Mouse (Mus musculus): Measurements from ENCODE around the gene Gramd1a. TPM values are rescaled to one million over a fixed set of nuclear protein-coding genes. Genes with fewer than 3 reads are reported as not detected.

Gramd1a gene
- polyA plus RNA-seq, 1 experiment from 2014 or later: 51.4 TPM

GRCm38 (mm10) chr7:31087262-31087661, 68.4 kb downstream of the Gramd1a start:
- 51% methylated on average over 2 of the region's 2 CpGs for WGBS
- Histone ChIP-seq H3K4me1 (ENCODE audit: control insufficient read depth in 2 of 2, insufficient read depth in 2 of 2, low read length in 2 of 2) (peaks cover 0 to 4% of the 10 kb centered on the region in 2 experiments; a peak in 1 of 4 replicates), H3K27ac (replicated peaks in 1 of 2; ENCODE audit: control insufficient read depth in 1 of 2, insufficient read depth in 1 of 2, low read depth in 2 of 2, low read length in 2 of 2) (no peak overlapping the region), H3K9me3 (ENCODE audit: control insufficient read depth, low read length) (no peaks in the 10 kb centered on the region), H3K27me3 (ENCODE audit: control insufficient read depth, insufficient read depth, low read length) (no peaks in the 10 kb centered on the region), H3K9ac (ENCODE audit: low read length) (no peak overlapping the region), H3K4me2 (ENCODE audit: low read length) (no peak overlapping the region), H3K36me3 (ENCODE audit: control insufficient read depth, insufficient read depth, low read length) (no peaks in the 10 kb centered on the region), H3K4me3 (ENCODE audit: control insufficient read depth in 1 of 2, insufficient read depth in 1 of 2, low read depth in 1 of 2, low read length in 2 of 2) (no peak overlapping the region)
- ATAC-seq (ENCODE audit: insufficient number of reproducible peaks, insufficient read depth, low FRiP score, low read depth): no peak

GRCm38 (mm10) chr7:31086175-31086755, 69.4 kb downstream of the Gramd1a start:
- Histone ChIP-seq H3K4me3 (ENCODE audit: control insufficient read depth in 1 of 2, insufficient read depth in 1 of 2, low read depth in 1 of 2, low read length in 2 of 2) (no peak overlapping the region), H3K27ac (replicated peaks in 1 of 2; ENCODE audit: control insufficient read depth in 1 of 2, insufficient read depth in 1 of 2, low read depth in 2 of 2, low read length in 2 of 2) (no peak overlapping the region), H3K4me1 (ENCODE audit: control insufficient read depth in 2 of 2, insufficient read depth in 2 of 2, low read length in 2 of 2) (peaks cover 0 to 4% of the 10 kb centered on the region in 2 experiments; a peak in 1 of 4 replicates), H3K27me3 (ENCODE audit: control insufficient read depth, insufficient read depth, low read length) (no peaks in the 10 kb centered on the region), H3K4me2 (ENCODE audit: low read length) (no peak overlapping the region), H3K9ac (ENCODE audit: low read length) (no peak overlapping the region), H3K9me3 (ENCODE audit: control insufficient read depth, low read length) (no peaks in the 10 kb centered on the region), H3K36me3 (ENCODE audit: control insufficient read depth, insufficient read depth, low read length) (no peaks in the 10 kb centered on the region)
- ATAC-seq (ENCODE audit: insufficient number of reproducible peaks, insufficient read depth, low FRiP score, low read depth): no peak
- WGBS: 83% methylated on average over 9 of the region's 9 CpGs

- Histone ChIP-seq H3K36me3 (ENCODE audit: control insufficient read depth, insufficient read depth, low read length) (no peaks in the 10 kb centered on the region), H3K4me2 (ENCODE audit: low read length) (no peak overlapping the region), H3K9me3 (ENCODE audit: control insufficient read depth, low read length) (no peaks in the 10 kb centered on the region), H3K27me3 (ENCODE audit: control insufficient read depth, insufficient read depth, low read length) (no peaks in the 10 kb centered on the region), H3K9ac (ENCODE audit: low read length) (no peak overlapping the region), H3K27ac (replicated peaks in 1 of 2; ENCODE audit: control insufficient read depth in 1 of 2, insufficient read depth in 1 of 2, low read depth in 2 of 2, low read length in 2 of 2) (no peak overlapping the region), H3K4me3 (ENCODE audit: control insufficient read depth in 1 of 2, insufficient read depth in 1 of 2, low read depth in 1 of 2, low read length in 2 of 2) (no peak overlapping the region), H3K4me1 (ENCODE audit: control insufficient read depth in 2 of 2, insufficient read depth in 2 of 2, low read length in 2 of 2) (peaks cover 0 to 4% of the 10 kb centered on the region in 2 experiments; a peak in 1 of 4 replicates)
- 46% methylated on average over 3 of the region's 3 CpGs for WGBS
- ATAC-seq (ENCODE audit: insufficient number of reproducible peaks, insufficient read depth, low FRiP score, low read depth): no peak
These were observed 70.5 kb downstream of the Gramd1a start for GRCm38 (mm10) chr7:31085171-31085570.

GRCm38 (mm10) chr7:31084140-31084539, 71.6 kb downstream of the Gramd1a start:
- no peak for ATAC-seq (ENCODE audit: insufficient number of reproducible peaks, insufficient read depth, low FRiP score, low read depth)
- no peak overlapping the region for H3K4me2 ChIP-seq (ENCODE audit: low read length)
- H3K27ac ChIP-seq (replicated peaks in 1 of 2; ENCODE audit: control insufficient read depth in 1 of 2, insufficient read depth in 1 of 2, low read depth in 2 of 2, low read length in 2 of 2): no peak overlapping the region
- H3K27me3 ChIP-seq (ENCODE audit: control insufficient read depth, insufficient read depth, low read length): no peaks in the 10 kb centered on the region
- no peak overlapping the region for H3K4me3 ChIP-seq (ENCODE audit: control insufficient read depth in 1 of 2, insufficient read depth in 1 of 2, low read depth in 1 of 2, low read length in 2 of 2)
- 56% methylated on average over 9 of the region's 9 CpGs for WGBS
- no peaks in the 10 kb centered on the region for H3K9me3 ChIP-seq (ENCODE audit: control insufficient read depth, low read length)
- peaks cover 0 to 4% of the 10 kb centered on the region in 2 experiments; a peak in 1 of 4 replicates for H3K4me1 ChIP-seq (ENCODE audit: control insufficient read depth in 2 of 2, insufficient read depth in 2 of 2, low read length in 2 of 2)
- no peak overlapping the region for H3K9ac ChIP-seq (ENCODE audit: low read length)
- no peaks in the 10 kb centered on the region for H3K36me3 ChIP-seq (ENCODE audit: control insufficient read depth, insufficient read depth, low read length)

- Histone ChIP-seq H3K4me1 (ENCODE audit: control insufficient read depth in 2 of 2, insufficient read depth in 2 of 2, low read length in 2 of 2) (peaks cover 0 to 4% of the 10 kb centered on the region in 2 experiments; a peak in 1 of 4 replicates), H3K36me3 (ENCODE audit: control insufficient read depth, insufficient read depth, low read length) (no peaks in the 10 kb centered on the region), H3K4me3 (ENCODE audit: control insufficient read depth in 1 of 2, insufficient read depth in 1 of 2, low read depth in 1 of 2, low read length in 2 of 2) (no peak overlapping the region), H3K27me3 (ENCODE audit: control insufficient read depth, insufficient read depth, low read length) (no peaks in the 10 kb centered on the region), H3K9me3 (ENCODE audit: control insufficient read depth, low read length) (no peaks in the 10 kb centered on the region), H3K27ac (replicated peaks in 1 of 2; ENCODE audit: control insufficient read depth in 1 of 2, insufficient read depth in 1 of 2, low read depth in 2 of 2, low read length in 2 of 2) (no peak overlapping the region), H3K4me2 (ENCODE audit: low read length) (no peak overlapping the region), H3K9ac (ENCODE audit: low read length) (no peak overlapping the region)
- ATAC-seq (ENCODE audit: insufficient number of reproducible peaks, insufficient read depth, low FRiP score, low read depth): no peak
- WGBS: 65% methylated on average over 14 of the region's 14 CpGs
These were observed 72.7 kb downstream of the Gramd1a start for GRCm38 (mm10) chr7:31082831-31083588.

- Histone ChIP-seq H3K27me3 (ENCODE audit: control insufficient read depth, insufficient read depth, low read length) (no peaks in the 10 kb centered on the region), H3K9me3 (ENCODE audit: control insufficient read depth, low read length) (no peaks in the 10 kb centered on the region), H3K27ac (replicated peaks in 1 of 2; ENCODE audit: control insufficient read depth in 1 of 2, insufficient read depth in 1 of 2, low read depth in 2 of 2, low read length in 2 of 2) (no peak overlapping the region), H3K36me3 (ENCODE audit: control insufficient read depth, insufficient read depth, low read length) (no peaks in the 10 kb centered on the region), H3K9ac (ENCODE audit: low read length) (no peak overlapping the region), H3K4me1 (ENCODE audit: control insufficient read depth in 2 of 2, insufficient read depth in 2 of 2, low read length in 2 of 2) (peaks cover 0 to 4% of the 10 kb centered on the region in 2 experiments; a peak in 1 of 4 replicates), H3K4me2 (ENCODE audit: low read length) (no peak overlapping the region), H3K4me3 (ENCODE audit: control insufficient read depth in 1 of 2, insufficient read depth in 1 of 2, low read depth in 1 of 2, low read length in 2 of 2) (no peak overlapping the region)
- no peak for ATAC-seq (ENCODE audit: insufficient number of reproducible peaks, insufficient read depth, low FRiP score, low read depth)
These were observed 73.6 kb downstream of the Gramd1a start for GRCm38 (mm10) chr7:31082106-31082505.

GRCm38 (mm10) chr7:31081106-31081505, 74.6 kb downstream of the Gramd1a start:
- Histone ChIP-seq H3K27ac (replicated peaks in 1 of 2; ENCODE audit: control insufficient read depth in 1 of 2, insufficient read depth in 1 of 2, low read depth in 2 of 2, low read length in 2 of 2) (no peak overlapping the region), H3K4me3 (ENCODE audit: control insufficient read depth in 1 of 2, insufficient read depth in 1 of 2, low read depth in 1 of 2, low read length in 2 of 2) (no peak overlapping the region), H3K9me3 (ENCODE audit: control insufficient read depth, low read length) (no peaks in the 10 kb centered on the region), H3K4me1 (ENCODE audit: control insufficient read depth in 2 of 2, insufficient read depth in 2 of 2, low read length in 2 of 2) (peaks cover 0 to 4% of the 10 kb centered on the region in 2 experiments; a peak in 1 of 4 replicates), H3K9ac (ENCODE audit: low read length) (no peak overlapping the region), H3K4me2 (ENCODE audit: low read length) (no peak overlapping the region), H3K36me3 (ENCODE audit: control insufficient read depth, insufficient read depth, low read length) (no peaks in the 10 kb centered on the region), H3K27me3 (ENCODE audit: control insufficient read depth, insufficient read depth, low read length) (no peaks in the 10 kb centered on the region)
- WGBS: 29% methylated on average over 1 of the region's 1 CpGs
- no peak for ATAC-seq (ENCODE audit: insufficient number of reproducible peaks, insufficient read depth, low FRiP score, low read depth)

Measured in heart, embryonic 14.5 days (tissue).